Mouse (Mus musculus) T-helper 17 cell (primary cell): ENCODE results near the gene Lad1.

Source experiments
- in situ Hi-C, 2 experiments: fragments of 300-600 bp; cut with MboI, MseI; formaldehyde crosslinking; loops; 1 replicate in 1 of 2; 2 replicates in 1 of 2; pipeline ENCODE4 v1.15.1; 2025; ENCODE audit warnings: high pct_unique_total_duplicates in 2 of 2

Gene Lad1

DNA sequence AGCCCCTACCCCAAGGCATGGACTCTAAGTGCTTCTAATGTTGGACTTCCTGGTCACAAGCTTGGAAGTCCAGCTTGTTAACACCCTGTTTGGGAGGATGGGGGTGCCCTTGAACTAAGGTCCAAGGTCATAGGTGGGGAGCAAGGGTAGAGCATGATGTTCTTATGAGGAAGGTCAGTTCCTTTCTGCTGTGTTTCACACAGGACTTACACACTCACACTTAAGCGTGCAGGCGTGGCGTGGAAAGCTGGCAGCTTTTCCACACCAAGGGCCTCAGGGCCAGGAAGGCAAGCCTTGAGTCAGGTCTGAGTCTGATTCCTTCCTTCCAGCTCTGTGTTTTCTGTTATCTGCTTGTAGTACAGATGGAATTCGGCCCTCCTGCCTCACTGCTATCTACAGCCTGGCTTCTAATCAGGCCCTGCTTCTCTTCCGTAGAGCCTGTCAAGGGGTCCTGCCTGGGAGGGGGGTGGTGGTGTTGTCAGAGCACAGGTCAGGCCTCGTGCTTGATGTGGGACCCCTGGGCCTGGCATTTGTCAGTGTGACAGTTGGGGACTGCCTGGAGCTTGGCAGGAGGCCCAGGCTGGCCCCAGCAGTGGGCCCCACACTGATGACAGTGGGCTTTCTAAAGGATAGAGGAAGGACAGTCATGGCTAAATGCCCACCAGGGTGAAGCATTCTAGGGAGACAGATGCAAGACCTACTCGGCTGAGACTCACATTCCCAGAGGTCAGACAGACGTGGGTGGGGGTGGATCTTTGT lies 18.0 kb upstream of the Lad1 start:
- in situ Hi-C loops, result no loop called here

DNA sequence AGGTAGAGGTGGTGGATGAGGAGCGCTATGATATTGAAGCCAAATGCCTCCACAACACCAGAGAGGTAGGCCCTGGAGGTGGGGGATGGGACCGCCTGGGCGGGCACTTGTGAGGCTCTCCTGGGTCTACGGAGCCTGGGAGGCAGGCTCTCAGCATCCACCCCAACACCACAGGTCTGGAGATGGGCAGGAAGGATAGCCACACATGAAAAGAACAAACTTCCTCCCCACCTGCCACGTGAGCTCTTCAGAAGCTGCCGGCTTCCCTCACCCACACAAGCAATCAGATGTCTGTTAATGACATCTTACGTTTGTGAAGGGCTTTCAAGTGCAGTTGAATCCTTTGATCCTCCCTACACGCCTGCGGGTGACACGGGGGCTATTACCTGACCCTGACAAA lies 10.9 kb upstream of the Lad1 start:
- in situ Hi-C loops, result no loop called here

DNA sequence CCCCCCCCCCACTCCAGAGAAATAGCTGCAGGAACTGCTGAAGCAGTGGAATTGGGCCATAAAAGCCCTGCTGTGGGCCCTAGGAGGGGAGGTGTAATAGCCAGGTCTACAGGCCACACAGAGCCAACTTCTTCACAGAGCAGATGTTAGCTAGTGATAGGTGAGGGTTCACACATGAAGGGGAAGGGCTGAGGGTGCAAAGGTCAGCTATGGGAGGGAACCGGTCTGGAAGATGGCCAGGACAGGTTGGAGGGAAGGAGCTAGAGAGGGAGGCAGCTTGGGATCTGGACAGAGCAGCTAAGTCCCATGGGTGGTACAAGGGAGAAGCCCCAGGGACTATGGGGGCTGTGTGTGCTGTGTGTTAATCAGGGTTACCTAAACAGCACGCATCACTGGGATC lies 8.2 kb upstream of the Lad1 start:
- in situ Hi-C loops, result no loop called here

DNA sequence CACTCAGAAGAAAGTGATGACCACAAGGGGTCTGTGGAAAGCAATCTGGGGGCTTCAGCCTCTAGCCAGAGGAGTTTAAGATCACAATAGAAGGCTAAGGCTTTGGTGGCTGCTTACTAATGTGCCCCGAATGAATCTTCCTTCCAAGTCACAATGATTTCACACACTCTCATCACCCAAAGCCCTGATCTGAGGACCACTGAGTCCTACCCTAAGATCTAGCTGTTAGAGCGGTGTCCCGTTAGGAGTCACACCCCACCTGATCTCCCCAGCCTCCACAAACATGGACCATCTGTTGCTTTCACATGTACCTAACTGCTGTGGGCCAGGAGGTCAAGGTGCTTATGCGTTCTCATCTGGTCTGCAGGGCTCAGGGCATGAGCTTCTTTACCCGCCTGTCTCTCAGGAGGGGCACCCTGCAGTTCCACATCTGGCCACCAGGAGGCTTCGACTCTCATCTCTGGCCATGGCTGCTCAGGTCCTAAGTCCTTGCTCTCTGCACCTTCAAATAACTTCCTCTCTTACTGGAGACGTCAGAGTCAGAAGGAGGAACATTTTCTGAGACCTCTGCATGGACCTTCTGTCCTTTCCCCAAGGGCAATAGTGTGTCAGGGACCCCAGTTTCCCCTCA lies 7.3 kb upstream of the Lad1 start:
- in situ Hi-C loops, result no loop called here

DNA sequence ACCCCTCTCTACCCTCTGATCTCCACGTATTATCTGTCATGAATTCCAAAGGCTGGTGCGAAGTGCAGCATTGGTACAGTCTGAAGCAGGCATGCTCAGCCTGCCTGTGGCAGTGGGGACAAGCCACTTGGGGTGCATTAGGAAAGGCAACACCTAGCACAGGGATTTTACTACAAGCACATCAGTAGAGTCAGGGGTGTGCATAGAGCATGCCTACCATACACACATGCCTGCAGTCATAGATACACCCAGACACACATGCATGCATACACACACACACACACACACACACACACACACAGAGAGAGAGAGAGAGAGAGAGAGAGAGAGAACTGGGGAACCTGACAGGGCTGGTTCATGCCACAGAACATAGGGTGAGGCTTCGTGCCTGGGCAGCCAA lies 6.2 kb upstream of the Lad1 start:
- in situ Hi-C loops, result no loop called here

DNA sequence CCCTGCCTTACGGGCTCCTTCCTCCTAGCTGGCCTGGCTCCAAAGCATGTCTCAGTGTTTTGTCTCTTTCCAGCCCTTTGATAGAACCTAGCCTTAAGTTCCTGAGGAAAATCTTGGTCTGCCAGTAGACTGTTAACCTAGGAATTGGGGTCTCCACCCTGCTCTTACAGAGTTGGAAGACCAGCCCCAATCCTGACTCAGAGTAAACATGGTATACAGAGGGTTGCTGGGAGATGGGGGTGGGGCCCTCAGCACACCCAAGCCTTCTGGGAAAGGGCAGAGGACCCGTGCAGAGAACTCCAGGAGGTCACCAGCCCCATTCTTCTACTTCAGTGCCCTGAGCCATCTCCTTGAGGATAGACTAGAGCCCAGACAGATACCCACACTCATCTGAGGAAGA lies 5.8 kb upstream of the Lad1 start:
- in situ Hi-C loops, result no loop called here

DNA sequence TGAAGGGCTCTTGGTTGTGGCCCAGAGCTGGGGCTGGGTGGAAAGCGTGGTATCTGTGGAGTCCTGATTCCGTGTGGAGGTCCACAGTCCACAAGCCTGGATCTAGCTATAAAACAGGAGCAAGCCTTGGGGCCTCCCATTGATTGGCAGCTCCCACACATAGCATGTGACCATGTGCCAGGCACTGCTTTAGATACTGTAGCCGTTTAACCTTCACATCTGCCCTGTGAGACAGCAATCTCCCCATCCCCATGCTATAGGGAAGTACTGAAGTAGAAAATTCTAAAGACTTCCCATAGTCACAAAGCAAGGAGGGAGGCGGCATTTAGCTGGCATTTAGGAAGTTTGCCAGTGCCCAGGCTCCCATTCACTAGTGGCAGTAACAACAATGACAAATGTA lies 5.3 kb upstream of the Lad1 start:
- in situ Hi-C loops, result no loop called here

DNA sequence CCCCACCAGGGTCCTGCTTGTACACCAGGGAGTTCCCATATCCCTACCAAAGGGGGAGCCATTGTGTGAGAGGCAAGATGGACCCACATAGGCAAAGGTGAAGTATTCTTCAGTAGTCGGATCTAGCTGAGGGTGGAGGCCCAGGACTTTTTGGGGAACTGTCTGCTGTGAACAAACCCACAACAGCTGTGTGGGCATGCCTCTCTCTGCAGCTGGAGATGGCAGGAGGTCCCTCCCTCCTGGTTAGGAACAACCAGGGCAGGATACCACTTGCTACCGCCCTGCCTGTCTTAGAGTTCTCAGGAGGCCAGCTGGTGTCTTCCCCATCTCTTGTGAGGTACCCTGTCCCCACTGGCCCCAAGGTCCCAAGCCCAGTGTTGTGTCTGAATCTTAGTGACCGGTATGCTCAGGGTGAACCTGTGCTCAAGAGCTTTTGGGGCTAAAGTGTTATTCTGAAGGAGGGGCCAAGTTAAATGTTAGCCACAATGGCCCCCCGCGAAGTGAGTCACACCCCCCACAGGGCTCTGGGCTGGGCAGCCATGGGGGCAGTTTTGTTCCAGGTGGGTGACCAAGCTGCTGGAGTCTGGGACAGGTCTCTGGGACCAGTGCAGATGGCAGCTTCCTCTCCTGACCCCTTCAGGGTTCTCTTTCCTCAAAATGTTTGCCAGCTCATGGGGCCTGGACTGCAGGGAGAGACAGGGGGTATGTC lies 4.6 kb upstream of the Lad1 start:
- in situ Hi-C loops, result no loop called here

DNA sequence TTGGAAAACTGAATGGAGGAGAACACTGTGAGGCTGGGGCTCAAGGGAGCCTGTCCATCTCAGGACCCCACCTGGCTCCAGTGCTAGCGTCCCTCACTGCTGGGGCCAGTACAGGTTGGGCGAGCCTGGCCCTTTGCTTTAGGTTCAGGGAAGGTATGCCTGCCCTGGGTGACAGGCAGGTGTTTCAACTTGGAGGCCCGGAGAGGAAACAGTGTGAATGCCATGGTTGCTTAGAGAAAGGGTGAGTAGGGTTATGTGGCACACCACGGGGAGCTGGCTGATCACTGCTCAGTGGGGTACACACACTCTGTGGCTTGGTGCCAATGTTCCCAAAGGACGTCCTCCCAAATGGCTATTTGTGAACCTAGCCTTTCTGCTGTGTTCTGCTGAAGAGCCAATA lies 3.9 kb upstream of the Lad1 start:
- in situ Hi-C loops, result no loop called here

DNA sequence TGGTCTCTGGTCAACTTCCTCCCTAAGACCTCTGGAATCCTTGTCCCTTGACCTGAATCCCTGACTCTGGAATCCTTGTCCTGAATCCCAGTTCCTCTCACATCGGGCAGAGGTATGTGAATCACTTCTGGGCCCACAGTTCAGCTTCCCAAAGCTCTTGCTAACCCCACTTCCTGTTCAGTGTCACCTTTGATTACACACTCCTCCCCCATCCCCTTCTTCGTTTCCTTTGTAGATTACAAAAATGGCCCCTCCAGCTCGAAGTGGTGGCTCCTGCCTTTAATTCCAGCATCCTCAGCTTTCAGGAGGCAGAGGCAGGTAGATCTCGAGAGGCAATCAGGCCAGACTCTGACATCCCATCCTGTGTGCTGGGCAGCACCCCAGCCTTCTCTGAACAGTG lies 803 bp upstream of the Lad1 start:
- in situ Hi-C loops, result no loop called here

DNA sequence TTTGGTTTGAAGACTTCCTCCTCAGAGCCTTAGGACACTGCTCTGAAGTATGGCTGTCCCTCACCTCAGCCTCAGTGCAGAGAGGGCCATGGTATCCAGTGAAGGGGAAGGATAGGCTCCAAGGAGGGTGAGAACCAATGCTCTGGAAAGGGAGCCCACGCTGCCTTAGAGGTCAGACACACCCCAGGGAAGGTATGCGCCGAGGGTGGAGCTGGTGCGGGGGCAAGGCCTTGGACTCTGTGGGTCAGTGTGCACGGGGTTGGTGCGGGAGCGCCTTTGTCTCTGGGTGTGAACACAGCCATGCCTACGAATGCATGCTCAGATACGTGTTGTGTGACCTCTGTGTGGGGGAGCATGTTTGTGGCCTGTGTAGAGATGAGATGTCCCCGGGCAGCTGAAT lies 1.7 kb downstream of the Lad1 start:
- in situ Hi-C loops, result no loop called here

DNA sequence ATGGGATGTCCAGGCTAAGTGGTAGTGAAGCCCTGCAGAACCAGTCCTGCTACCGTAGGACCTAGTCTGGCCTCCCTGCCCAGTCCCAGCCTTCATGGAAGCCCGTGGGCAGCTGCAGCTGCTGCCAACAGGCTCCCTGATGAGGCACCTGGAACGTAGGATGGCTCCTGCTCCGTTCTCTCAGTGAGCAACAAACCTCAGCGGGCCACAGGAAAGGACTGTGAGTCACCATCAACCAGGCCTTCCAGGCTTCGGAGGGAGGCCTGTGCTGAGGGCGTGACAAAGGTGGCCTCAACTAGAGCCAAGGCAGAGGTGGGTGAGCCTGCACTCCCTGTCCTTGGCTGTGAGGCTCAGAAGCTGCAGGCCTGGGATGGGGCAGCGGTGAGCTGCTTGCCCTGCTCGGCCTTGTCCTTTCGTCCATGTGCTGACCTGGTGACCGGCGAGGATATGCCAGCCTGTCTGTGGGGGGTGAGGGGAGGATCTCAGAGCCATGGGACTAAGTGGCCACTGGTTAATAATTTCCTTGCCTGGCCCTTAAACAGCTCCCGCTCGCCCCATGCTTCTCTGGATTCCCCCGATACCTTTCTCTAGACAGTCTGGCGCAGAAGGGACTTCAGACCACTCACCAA lies 2.5 kb downstream of the Lad1 start:
- in situ Hi-C loops, result no loop called here

DNA sequence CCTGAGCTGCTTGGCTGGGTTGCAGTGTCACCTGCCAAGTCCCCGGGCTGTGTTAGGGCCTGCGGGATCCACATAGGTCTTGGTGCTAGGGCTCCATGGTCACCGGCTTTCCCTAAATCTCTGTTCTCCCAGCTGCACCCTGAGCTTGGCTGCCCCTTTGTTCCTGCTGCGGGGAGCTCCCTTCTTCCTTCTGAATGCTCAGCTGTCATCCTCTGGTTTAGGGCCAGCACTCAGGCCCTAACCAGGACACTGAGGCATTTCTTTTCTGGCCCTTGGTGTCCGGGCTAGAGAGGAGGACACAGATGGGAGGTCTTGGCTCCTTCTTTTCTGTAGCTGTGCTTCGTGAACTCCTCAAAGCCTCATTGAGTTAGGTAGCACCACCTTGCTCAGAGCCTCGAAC lies 3.4 kb downstream of the Lad1 start:
- in situ Hi-C loops, result no loop called here

DNA sequence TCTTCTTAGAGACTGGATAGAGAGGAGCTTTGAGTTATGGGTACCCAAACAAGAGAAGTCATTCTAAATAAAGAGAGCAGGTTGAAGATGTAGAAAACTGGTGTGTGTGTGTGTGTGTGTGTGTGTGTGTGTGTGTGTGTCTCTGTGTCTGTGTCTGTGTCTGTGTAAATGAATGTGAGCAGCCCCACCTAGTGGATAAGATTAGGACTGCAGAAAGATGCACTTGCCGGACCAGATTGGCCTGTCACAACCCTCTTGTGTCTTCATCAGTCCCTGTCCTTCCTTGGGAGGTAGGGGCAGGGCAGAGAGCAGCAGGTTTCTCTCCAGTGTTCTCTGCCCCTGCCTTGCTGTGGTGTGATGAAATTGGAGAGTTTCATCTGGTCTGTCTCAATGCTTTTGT lies 10.5 kb downstream of the Lad1 start:
- in situ Hi-C loops, result no loop called here

DNA sequence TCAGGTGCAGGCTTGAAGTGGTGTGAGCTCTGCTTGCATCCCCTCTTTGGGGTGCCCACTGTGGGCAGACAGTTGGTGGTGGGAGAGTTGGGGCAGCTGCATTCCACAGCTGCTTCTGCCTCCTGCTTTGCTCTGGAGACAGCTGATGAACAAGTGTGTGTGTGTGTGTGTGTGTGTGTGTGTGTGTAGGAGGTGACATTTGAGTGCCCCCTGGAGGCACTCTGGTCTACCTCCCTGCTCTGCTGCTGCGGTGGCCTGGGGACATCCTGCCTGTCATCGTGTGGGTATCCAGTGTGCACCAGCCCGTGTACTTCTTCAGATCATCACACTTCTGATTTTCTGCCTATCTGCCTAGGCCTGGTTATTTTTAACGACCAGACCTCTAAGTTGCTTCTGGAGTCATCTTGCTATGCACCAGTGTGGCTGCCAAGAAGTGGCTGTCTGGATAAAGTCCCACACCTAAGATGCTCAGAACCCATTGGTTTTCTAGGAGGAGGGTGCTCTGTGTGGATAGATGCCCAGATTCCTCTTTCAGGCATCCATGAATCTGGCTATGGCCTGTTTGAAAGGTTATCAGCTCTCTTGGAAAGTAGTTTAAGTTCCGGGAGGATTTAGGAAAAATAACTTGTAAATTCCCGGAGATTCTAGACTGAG lies 15.9 kb downstream of the Lad1 start:
- in situ Hi-C loops, result no loop called here

DNA sequence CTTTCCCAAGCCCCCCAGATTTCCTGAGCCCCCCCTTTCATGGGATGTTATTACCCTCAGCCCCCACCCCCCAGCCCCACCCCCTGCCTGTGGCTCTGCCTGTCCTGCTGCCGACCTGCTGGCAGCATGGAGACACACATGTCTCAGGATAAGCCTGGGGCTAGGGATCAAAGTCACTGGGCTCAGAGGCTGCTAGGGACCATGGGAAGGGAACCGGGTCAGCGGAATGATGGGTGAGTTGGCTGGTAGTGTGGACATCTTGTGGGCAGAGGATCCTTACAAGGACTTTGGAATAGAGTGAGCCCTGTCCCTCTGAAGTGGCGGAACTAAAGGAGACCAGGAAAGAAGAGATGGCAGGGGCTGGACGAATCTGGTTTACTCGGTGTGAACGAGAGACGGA lies 16.6 kb downstream of the Lad1 start:
- in situ Hi-C loops, result no loop called here

DNA sequence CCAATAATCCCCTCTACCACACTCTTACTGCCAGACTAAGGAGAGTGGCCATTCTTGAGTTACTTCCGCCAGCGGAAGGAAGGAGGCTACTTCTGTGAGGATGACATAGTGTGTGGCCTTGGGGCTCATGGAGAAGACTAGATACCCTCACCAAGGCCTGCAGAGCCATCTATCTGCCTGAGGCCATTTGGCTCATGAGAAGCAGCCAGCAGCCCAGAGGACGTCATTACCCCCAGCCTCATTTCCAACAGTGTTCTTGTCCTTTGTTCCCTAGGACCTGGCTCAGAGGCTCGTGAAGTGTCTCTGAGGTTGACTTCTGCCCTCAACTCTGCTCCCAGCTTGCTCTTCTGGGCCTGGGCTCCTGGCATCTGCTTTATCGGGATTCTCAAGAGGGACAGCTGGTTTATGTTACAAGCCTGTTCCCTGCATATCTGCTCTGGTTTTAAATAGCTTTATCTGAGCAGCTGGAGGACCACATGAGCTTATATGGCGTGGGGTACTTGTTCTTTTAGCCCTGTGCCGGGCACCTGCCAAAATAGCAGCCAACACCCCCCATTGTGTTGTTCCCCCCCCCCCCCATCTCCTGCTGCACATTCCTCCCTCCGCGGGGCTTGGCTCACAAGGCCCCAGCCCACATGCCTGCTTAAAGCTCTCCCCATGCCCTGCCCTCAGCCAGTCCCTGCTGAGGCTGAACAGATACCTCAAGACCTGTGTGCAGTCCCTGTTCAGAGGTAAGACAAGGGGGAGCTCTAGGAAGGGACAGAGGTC lies 17.5 kb downstream of the Lad1 start, which contains the start of gene Tnnt2:
Gene Tnnt2 (plus strand): TSS at position 639 of the 768 bp plus-strand sequence.
- in situ Hi-C loops, result no loop called here

DNA sequence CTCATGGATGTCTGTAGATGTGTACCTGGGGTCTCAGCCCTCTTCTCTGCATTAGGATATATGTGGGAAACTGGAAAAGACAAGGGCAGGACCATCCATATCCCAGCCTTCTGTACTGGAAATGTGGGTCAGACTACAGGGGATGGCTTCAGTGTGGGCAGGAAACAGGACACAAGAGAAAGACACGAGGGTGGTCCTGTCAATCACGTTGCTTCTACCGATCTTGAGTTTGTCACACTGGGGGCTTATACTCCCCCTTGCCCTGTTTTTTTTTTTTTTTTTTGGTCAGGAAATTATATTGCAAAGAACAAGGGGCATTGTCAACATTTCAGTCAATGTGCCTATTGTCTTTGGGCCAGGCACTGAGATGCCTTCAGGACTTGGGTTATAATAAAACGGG lies 20.2 kb downstream of the Lad1 start:
- in situ Hi-C loops, result no loop called here

DNA sequence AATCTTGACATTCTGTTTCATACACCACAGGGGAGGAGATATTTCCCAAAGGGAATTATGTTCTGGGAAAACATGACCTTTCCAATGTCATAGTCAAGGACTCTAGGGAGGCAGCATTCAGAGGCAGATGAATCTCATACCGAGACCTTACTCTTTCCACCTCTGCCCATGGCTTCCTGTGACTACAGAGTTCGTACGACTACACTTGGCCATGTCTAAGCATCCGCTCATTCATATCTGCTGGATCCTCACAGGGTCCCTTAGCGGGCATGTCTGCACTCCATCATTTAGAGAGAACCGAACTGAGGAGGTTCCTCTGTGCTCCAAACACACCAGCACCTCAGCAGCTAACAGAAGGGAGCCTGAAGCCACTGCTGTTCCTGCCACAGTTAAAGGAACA lies 20.7 kb downstream of the Lad1 start:
- in situ Hi-C loops, result no loop called here

DNA sequence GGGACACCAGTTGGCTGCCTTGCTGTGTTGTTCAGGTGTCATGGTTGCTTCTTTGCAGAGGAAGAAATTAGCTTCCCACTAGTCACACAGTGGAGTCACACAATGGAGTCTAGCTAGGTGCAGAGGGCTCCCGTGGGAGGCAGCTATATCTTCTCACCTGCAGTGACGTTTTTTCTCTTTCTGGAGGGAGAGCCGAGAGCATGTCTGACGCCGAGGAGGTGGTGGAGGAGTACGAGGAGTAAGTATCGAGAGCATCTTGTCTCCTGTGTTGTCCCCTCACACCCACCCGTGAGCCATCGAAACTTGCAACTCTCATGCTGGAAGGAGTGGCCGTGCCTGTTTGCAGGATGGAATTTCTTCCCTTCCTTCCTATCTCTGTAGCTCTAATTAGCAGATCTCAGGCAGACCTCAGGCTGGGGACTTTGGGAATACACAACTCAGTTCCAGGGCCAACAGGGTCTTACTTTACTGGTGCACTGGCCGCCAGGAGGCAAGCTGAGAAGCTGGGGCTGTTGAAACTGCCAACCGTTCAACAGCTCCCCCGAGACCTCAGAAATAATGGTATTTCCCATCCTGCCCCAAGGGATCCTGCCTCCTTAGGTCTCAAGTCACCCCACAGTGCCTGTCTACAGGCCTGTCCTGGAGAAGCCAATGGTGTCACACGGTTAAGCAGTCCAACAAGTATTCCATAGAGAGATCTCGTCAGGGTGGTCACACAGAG lies 22.4 kb downstream of the Lad1 start:
- in situ Hi-C loops, result no loop called here
